Mouse (Mus musculus) MEL (cell line): ENCODE data around the gene Atrip. TPM values are rescaled to one million over a fixed set of nuclear protein-coding genes. Genes with fewer than 3 reads are reported as not detected.

ENCODE experiments used
- DNase-seq: peaks from one replicate; pipeline ENCODE4 v3.0.0; 2011; ENCODE audit warnings: low read depth, low spot score
- H3K27ac ChIP-seq: 2 replicates; pipeline ENCODE4 v1.5.1; 2012; ENCODE audit warnings: low read depth, mild to moderate bottlenecking, control low read depth, low read length, moderate library complexity; ENCODE audit not compliant: control insufficient read depth
- H3K27me3 ChIP-seq, 2 experiments: fragments of 150-350 bp in 1 of 2; sonication (generic) in 1 of 2; 2 replicates each; pipeline ENCODE4 v1.6.1; 2012; ENCODE audit warnings: low read length in 2 of 2, mild to moderate bottlenecking in 2 of 2, improper control_type of control experiment in 1 of 2, moderate library complexity in 1 of 2; ENCODE audit not compliant: insufficient read depth in 2 of 2, control insufficient read depth in 1 of 2
- H3K36me3 ChIP-seq, 2 experiments: 2 replicates each; pipeline ENCODE4 v1.6.1; 2012 to 2014; ENCODE audit warnings: low read length in 2 of 2, improper control_type of control experiment in 1 of 2, inconsistent platforms in 1 of 2, mild to moderate bottlenecking in 1 of 2; ENCODE audit not compliant: insufficient read depth in 2 of 2, control insufficient read depth in 1 of 2
- H3K4me1 ChIP-seq, 2 experiments: fragments of 150-350 bp in 1 of 2; sonication (generic) in 1 of 2; 2 replicates each; pipeline ENCODE4 v1.6.1; 2012; ENCODE audit warnings: low read length in 2 of 2, improper control_type of control experiment in 1 of 2, mild to moderate bottlenecking in 1 of 2; ENCODE audit not compliant: insufficient read depth in 2 of 2, control insufficient read depth in 1 of 2
- H3K4me3 ChIP-seq, 2 experiments: fragments of 150-350 bp in 1 of 2; sonication (generic) in 1 of 2; 2 replicates each; pipeline ENCODE4 v1.5.1; 2012; ENCODE audit warnings: low read depth in 2 of 2, low read length in 2 of 2, mild to moderate bottlenecking in 2 of 2, moderate library complexity in 2 of 2, control low read depth in 1 of 2, improper control_type of control experiment in 1 of 2; ENCODE audit not compliant: control insufficient read depth in 1 of 2, insufficient read depth in 1 of 2
- H3K79me2 ChIP-seq: 2 replicates; pipeline ENCODE4 v1.6.1; 2012; ENCODE audit warnings: mild to moderate bottlenecking, low read length, moderate library complexity; ENCODE audit not compliant: control insufficient read depth, poor library complexity, insufficient read depth
- H3K9ac ChIP-seq: 2 replicates; pipeline ENCODE4 v1.6.1; 2012; ENCODE audit warnings: low read depth, mild to moderate bottlenecking, control low read depth, low read length, moderate library complexity; ENCODE audit not compliant: control insufficient read depth, poor library complexity, severe bottlenecking
- H3K9me3 ChIP-seq: fragments of 150-350 bp; sonication (generic); replicated peaks from 2 replicates; pipeline ENCODE4 v1.6.1; 2012; ENCODE audit warnings: mild to moderate bottlenecking, low read length, improper control_type of control experiment, moderate library complexity; ENCODE audit not compliant: insufficient read depth
- ELF1 ChIP-seq: IDR thresholded peaks from 2 replicates; pipeline ENCODE4 v1.6.1; 2014; ENCODE audit warnings: low read depth, mild to moderate bottlenecking, inconsistent platforms, low read length, improper control_type of control experiment, moderate library complexity
- EP300 ChIP-seq, 2 experiments: IDR thresholded peaks; 2 replicates each; pipeline ENCODE4 v1.6.1; 2011; ENCODE audit warnings: improper control_type of control experiment in 2 of 2, low read length in 2 of 2, low read depth in 1 of 2, mild to moderate bottlenecking in 1 of 2
- ETS1 ChIP-seq: IDR thresholded peaks from 2 replicates; pipeline ENCODE4 v1.6.1; 2012; ENCODE audit warnings: low read depth, mild to moderate bottlenecking, inconsistent platforms, low read length, improper control_type of control experiment, moderate library complexity
- GATA1 ChIP-seq: IDR thresholded peaks from 2 replicates; pipeline ENCODE4 v1.6.1; 2011; ENCODE audit warnings: low read depth, low read length, improper control_type of control experiment
- HCFC1 ChIP-seq: IDR thresholded peaks from 2 replicates; pipeline ENCODE4 v1.6.1; 2012; ENCODE audit warnings: low read depth, mild to moderate bottlenecking, inconsistent platforms, low read length, improper control_type of control experiment, moderate library complexity
- JUND ChIP-seq: IDR thresholded peaks from 2 replicates; pipeline ENCODE4 v1.6.1; 2011; ENCODE audit warnings: low read depth, mild to moderate bottlenecking, improper control_type of control experiment, low read length
- MAZ ChIP-seq: IDR thresholded peaks from 2 replicates; pipeline ENCODE4 v1.6.1; 2012; ENCODE audit warnings: low read depth, mild to moderate bottlenecking, inconsistent platforms, low read length, improper control_type of control experiment
- MXI1 ChIP-seq: IDR thresholded peaks from 2 replicates; pipeline ENCODE4 v1.6.1; 2011; ENCODE audit warnings: mild to moderate bottlenecking, low read depth, low read length, improper control_type of control experiment
- MYB ChIP-seq: IDR thresholded peaks from 2 replicates; pipeline ENCODE4 v1.6.1; 2011; ENCODE audit warnings: mild to moderate bottlenecking, low read depth, low read length, improper control_type of control experiment
- NELFE ChIP-seq: IDR thresholded peaks from 2 replicates; pipeline ENCODE4 v1.6.1; 2011; ENCODE audit warnings: low read depth, low read length, improper control_type of control experiment
- NRF1 ChIP-seq: IDR thresholded peaks from 2 replicates; pipeline ENCODE4 v1.6.1; 2014; ENCODE audit warnings: low read depth, mild to moderate bottlenecking, inconsistent platforms, low read length, improper control_type of control experiment, moderate library complexity; ENCODE audit not compliant: poor library complexity, insufficient read depth, severe bottlenecking
- POLR2A ChIP-seq, 2 experiments: IDR thresholded peaks; 2 replicates each; pipeline ENCODE4 v1.6.1; 2011 to 2012; ENCODE audit warnings: low read length in 2 of 2, mild to moderate bottlenecking in 2 of 2, control low read depth in 1 of 2, improper control_type of control experiment in 1 of 2, low read depth in 1 of 2, moderate library complexity in 1 of 2; ENCODE audit not compliant: control insufficient read depth in 1 of 2, insufficient read depth in 1 of 2, poor library complexity in 1 of 2
- POLR2AphosphoS2 ChIP-seq: IDR thresholded peaks from 2 replicates; pipeline ENCODE4 v1.6.1; 2011; ENCODE audit warnings: low read length, improper control_type of control experiment
- RCOR1 ChIP-seq: IDR thresholded peaks from 2 replicates; pipeline ENCODE4 v1.6.1; 2012; ENCODE audit warnings: low read depth, mild to moderate bottlenecking, inconsistent platforms, low read length, improper control_type of control experiment
- SIN3A ChIP-seq: IDR thresholded peaks from 2 replicates; pipeline ENCODE4 v1.6.1; 2012; ENCODE audit warnings: low read length, improper control_type of control experiment, inconsistent platforms
- SMC3 ChIP-seq: IDR thresholded peaks from 2 replicates; pipeline ENCODE4 v1.6.1; 2011; ENCODE audit warnings: low read depth, low read length, improper control_type of control experiment
- TCF12 ChIP-seq: IDR thresholded peaks from 2 replicates; pipeline ENCODE4 v1.6.1; 2014; ENCODE audit warnings: low read depth, mild to moderate bottlenecking, inconsistent platforms, low read length, improper control_type of control experiment, moderate library complexity
- UBTF ChIP-seq: IDR thresholded peaks from 2 replicates; pipeline ENCODE4 v1.6.1; 2012; ENCODE audit warnings: low read depth, mild to moderate bottlenecking, inconsistent platforms, low read length, improper control_type of control experiment, moderate library complexity, borderline replicate concordance; ENCODE audit not compliant: insufficient read depth
- ZMIZ1 ChIP-seq: IDR thresholded peaks from 2 replicates; pipeline ENCODE4 v1.6.1; 2012; ENCODE audit warnings: low read depth, mild to moderate bottlenecking, inconsistent platforms, low read length, improper control_type of control experiment, moderate library complexity
- ZNF384 ChIP-seq: IDR thresholded peaks from 2 replicates; pipeline ENCODE4 v1.6.1; 2012; ENCODE audit warnings: low read depth, mild to moderate bottlenecking, inconsistent platforms, low read length, improper control_type of control experiment
- polyA plus RNA-seq, 2 experiments: library from polyadenylated mRNA; stranded (reverse) in 1 of 2; unstranded in 1 of 2; fragments of >175 nt in 1 of 2; fragments of >200 nt in 1 of 2; gene quantifications; 2 replicates each; pipeline versions ENCODE4 v1.2.1 to v1.2.4; 2012; ENCODE audit warnings: low replicate concordance in 2 of 2, low read depth in 1 of 2; ENCODE audit not compliant: insufficient read length in 2 of 2, insufficient read depth in 1 of 2, missing spikeins in 1 of 2
- total RNA-seq: library from RNA; depleted of rRNA; stranded (reverse); fragments of 300-350 nt; gene quantifications from 2 replicates; pipeline ENCODE4 v1.2.3, GENCODE M21; 2012

Gene Atrip
- total and polyA plus RNA-seq, 3 experiments, result 18.4 to 35.3 TPM; not detected in 1

DNA sequence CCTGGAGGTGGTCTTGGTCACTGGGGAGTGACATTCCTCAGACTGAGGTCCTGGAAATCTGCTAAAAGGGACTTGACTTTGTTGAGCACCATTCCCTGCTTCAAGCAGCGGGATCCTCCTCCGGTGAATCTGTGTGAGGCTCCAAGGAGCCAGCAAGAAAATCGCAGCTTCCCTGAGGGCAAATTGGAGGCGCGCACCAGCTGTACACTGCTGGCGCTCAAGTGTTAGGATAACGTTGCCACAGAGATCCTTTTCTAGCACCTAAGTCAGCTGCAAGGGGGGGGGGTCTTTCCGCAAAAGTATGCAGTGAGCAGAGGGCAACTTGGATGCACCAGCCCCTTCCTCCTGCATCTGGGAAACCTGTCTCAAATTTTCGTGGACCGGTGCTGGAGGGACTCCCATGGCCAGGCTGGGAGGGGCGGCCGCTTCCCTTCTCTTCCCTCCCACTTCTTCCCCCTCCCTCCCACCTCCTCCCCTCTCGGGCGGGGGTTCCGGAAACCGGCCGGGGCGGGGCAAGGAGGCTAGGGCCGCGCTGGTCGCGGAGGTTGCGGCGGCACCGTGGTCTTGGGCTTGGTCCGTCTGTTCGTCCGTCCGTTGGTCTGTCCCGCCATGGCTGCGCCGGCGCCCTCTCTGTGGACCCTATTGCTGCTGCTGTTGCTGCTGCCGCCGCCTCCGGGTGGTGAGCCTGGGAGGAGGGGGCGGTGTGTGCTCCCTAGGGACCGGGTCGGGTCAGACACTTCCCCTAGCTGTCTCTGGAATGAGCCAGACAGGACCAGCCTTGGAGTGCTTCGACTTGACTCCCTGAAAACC is 35.6 kb downstream of the Atrip start, which contains the start of gene Shisa5:
Gene Shisa5 (plus strand): TSS at position 480 of the 810 bp plus-strand sequence.
- Histone ChIP-seq H3K4me3 (peak within 1 kb of the TSS; percentile 87 to 94), H3K4me1 (peaks cover 0 to 4% of the 10 kb centered on the region in 2 experiments; a peak in 1 of 4 replicates), H3K36me3 (peaks cover 0 to 2% of the 10 kb centered on the region in 2 experiments; a peak in 2 of 4 replicates), H3K9ac (peak within 1 kb of the TSS; percentile 84), H3K27ac (peak within 1 kb of the TSS; percentile 1; the same call in 1 of the 2 replicates), H3K79me2 (peaks cover 2% of the 10 kb centered on the region; the same call in 1 of the 2 replicates), H3K27me3 (no peaks in the 10 kb centered on the region), H3K9me3 (no peaks in the 10 kb centered on the region)
- no peak for TF ChIP-seq GATA1
- TF ChIP-seq POLR2A (IDR thresholded peaks at IDR 0.05; ENCODE audit: control insufficient read depth in 1 of 2, insufficient read depth in 1 of 2, low read depth in 1 of 2, low read length in 2 of 2, poor library complexity in 1 of 2), result peak; percentile 76 to 83
- TF ChIP-seq JUND, result no peak
- no peak for TF ChIP-seq SMC3
- TF ChIP-seq ELF1, result peak; percentile 67
- TF ChIP-seq NELFE, result peak; percentile 76
- TF ChIP-seq MYB, result no peak
- TF ChIP-seq HCFC1, result peak; percentile 62
- TF ChIP-seq NRF1, result 0 out of 2 replicates have a peak, but pooled peaks have one; percentile 11
- peak in 1 of 2 experiments; percentile 11; a peak in 1 of 4 replicates for TF ChIP-seq EP300 (IDR thresholded peaks at IDR 0.05; ENCODE audit: low read depth in 1 of 2, low read length in 2 of 2)
- TF ChIP-seq SIN3A, result peak; percentile 61
- TF ChIP-seq ZMIZ1, result peak; percentile 66; the same call in 1 of the 2 replicates
- peak; percentile 58 for TF ChIP-seq TCF12
- peak; percentile 100 for TF ChIP-seq MAZ
- TF ChIP-seq MXI1, result peak; percentile 63
- peak; percentile 47; the same call in 1 of the 2 replicates for TF ChIP-seq POLR2AphosphoS2
- 0 out of 2 replicates have a peak, but pooled peaks have one; percentile 20 for TF ChIP-seq RCOR1
- peak; percentile 39; the same call in 1 of the 2 replicates for TF ChIP-seq ETS1
- DNase-seq, result peak; percentile 81

DNA sequence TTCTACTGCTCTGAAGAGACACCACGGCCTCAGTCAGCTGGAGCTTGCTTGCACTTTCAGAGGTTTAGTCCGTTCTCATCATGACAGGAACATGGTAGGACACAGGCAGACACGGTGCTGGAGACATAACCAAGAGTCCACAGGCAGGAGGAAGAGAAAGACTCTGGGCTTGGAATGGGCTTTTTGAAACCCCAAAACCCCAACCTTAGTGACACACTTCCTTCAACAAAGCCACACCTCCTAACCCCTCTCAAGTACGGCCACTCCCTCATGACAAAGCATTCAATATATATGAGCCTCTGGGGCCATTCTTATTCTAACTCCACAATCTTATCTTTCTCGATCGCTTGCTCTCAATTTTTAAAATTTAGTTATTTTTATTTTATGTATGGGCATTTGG is 41.5 kb downstream of the Atrip start:
- peaks cover 5 to 11% of the 10 kb centered on the region in 2 experiments for H3K4me1 ChIP-seq
- DNase-seq, result peak; percentile 75
- peak overlapping the region; percentile 59 for H3K9ac ChIP-seq
- H3K4me3 ChIP-seq, result peak overlapping the region; percentile 37 to 43; a peak in 2 of 4 replicates
- H3K27me3 ChIP-seq, result no peaks in the 10 kb centered on the region
- no peaks in the 10 kb centered on the region for H3K79me2 ChIP-seq
- TF ChIP-seq ZNF384, result no peak
- TF ChIP-seq SMC3, result no peak
- TF ChIP-seq UBTF, result no peak
- no peak for TF ChIP-seq RCOR1
- no peak for TF ChIP-seq ELF1
- TF ChIP-seq NELFE, result peak; percentile 38; the same call in 1 of the 2 replicates
- TF ChIP-seq POLR2A (IDR thresholded peaks at IDR 0.05; ENCODE audit: control insufficient read depth in 1 of 2, insufficient read depth in 1 of 2, low read depth in 1 of 2, low read length in 2 of 2, poor library complexity in 1 of 2), result peak in 1 of 2 experiments; percentile 60; a peak in 1 of 4 replicates
- TF ChIP-seq MAZ, result no peak
- peak; percentile 38; the same call in 1 of the 2 replicates for TF ChIP-seq HCFC1
- H3K9me3 ChIP-seq, result no peaks in the 10 kb centered on the region
- peaks cover 0 to 7% of the 10 kb centered on the region in 2 experiments; a peak in 2 of 4 replicates for H3K36me3 ChIP-seq
- H3K27ac ChIP-seq, result peak overlapping the region; percentile 65
